Mouse (Mus musculus) ovary, postnatal 36 days (tissue): ENCODE measurements at regions not wholly inside any gene's neighbourhood (a gene's known extent, or its start where the extent isn't known, plus 50 kb on each side); places are given as distances from the start of the nearest gene placed in this dataset.

ENCODE experiments used
- DNase-seq: peaks from one replicate; pipeline ENCODE4 v3.0.0; 2022; ENCODE audit warnings: low spot score, mixed read lengths

- no peak for DNase-seq
Observed at GRCm38 (mm10) chr6:82860485-82860884, 79.1 kb downstream of the Sema4f start.

DNA sequence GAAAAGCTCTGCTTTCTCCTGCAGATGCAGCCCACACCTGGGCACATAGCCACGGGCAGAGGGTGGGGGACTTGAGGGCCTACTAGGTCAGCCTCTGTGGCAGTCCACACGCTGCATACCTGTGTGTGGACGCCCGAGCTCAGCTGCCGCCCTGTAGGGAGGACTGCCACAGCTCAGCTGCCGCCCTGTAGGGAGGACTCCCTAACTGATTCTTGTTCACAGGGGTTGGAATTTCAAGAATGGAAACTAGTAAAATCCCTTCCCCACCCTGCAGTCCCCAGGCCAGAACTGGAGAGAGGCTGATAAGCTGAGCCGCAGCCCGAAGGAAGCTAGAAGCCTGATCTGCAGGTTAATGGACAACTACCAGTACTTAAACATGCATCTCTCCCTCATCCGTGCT, 82.0 kb upstream of the Hk2 start:
- DNase-seq = no peak

GRCm38 (mm10) chr6:82855401-82855800, 81.1 kb upstream of the Hk2 start:
- no peak for DNase-seq

- no peak for DNase-seq
Observed at GRCm38 (mm10) chr6:82854780-82855179, 80.5 kb upstream of the Hk2 start.

GRCm38 (mm10) chr6:82854338-82854737, 80.1 kb upstream of the Hk2 start:
- DNase-seq = peak; percentile 52

GRCm38 (mm10) chr6:82853076-82853475, 78.8 kb upstream of the Hk2 start:
- DNase-seq = no peak

DNA sequence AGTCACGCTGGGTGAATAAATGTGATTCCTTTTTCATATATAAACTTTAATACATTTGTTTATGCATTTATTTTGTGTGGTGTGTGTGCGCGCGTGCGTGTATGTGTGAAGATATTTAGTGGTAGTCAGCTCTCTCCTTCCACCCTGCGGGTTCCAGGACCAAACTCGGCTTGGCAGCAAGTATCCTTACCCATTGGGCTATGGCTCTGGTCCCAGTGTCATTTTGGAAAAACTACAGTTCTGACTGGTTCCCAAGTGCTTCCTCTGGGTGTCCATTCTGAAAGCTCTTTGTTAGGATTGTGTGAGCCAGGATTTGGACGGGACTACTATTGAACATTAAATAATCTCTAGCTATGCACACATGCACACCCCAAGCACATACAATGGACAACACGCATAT, 76.3 kb upstream of the Hk2 start:
- no peak for DNase-seq

GRCm38 (mm10) chr6:82847598-82847997, 73.3 kb upstream of the Hk2 start:
- no peak for DNase-seq

DNA sequence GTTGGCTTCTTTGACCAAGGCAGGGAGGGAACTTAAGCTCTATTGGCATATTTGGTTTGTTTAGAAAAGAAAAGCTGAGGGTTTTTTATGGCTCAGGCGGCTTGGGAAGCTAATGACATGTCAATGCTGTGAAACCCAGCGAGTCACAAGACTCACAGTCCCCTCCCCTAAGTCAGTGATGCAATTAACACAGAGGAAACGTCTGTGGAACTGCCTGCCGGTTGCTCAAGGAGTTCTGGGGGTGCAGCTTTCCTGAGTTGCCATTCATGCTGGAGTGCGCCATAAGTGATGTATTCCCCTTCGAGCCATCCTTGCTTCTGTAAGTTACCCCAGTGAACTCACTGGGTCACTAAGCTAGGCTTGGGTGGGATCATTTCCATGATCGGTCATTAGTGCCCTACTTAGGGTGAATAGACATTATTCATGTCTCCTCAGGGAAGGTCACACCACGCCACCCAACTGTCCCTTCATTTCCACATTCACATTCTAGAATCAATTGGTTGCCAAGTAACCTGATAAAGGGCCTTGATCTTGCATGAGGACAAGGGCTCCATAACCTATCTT, 72.4 kb upstream of the Hk2 start:
- DNase-seq = no peak

GRCm38 (mm10) chr6:82844432-82844831, 70.2 kb upstream of the Hk2 start:
- no peak for DNase-seq

- no peak for DNase-seq
Observed at GRCm38 (mm10) chr6:82843881-82844280, 69.6 kb upstream of the Hk2 start.

GRCm38 (mm10) chr6:82837246-82837645, 63.0 kb upstream of the Hk2 start:
- no peak for DNase-seq

- no peak for DNase-seq
Observed at GRCm38 (mm10) chr6:82835222-82836064, 61.2 kb upstream of the Hk2 start.

DNA sequence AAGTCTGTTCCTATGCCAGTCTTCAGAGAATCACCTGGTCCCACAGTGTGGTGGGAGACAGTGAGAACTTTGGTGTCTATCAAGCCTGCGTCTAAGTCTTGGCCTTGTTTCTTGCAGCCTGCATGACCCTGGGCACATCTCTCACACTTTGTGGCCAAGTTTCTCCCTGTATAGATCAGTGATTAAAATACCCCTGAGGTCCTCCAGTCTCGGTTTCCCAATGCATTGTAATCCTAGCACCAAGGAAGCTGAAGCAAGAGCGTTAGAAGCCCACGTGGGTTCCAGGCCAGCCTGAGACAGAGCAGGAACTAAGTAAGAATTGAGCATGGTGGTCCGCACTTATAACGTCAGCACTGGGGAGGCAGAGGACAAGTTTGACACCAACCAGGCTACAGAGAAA, 59.6 kb upstream of the Hk2 start:
- DNase-seq = no peak

GRCm38 (mm10) chr6:82831211-82831610, 57.0 kb upstream of the Hk2 start:
- DNase-seq = no peak

DNA sequence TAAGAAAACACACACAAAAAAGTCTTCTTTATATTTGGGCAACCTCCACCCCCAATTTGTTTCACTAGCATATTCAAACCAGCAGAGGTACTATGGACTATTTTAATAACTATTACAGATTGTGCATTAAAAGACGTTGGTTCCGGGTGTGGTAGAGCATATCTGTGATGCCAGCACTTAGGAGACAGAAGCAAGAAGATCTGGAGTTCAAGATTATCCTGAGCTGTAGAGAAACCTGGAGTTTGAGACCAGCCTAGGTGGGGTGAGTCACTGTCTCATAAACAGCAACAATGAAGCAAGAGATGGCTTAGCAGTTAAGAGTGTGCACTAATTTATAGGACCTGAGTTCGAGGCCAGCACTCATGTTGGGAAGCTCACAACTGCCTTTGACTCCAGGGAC, 50.4 kb upstream of the Hk2 start:
- DNase-seq = no peak

GRCm38 (mm10) chr6:82824240-82824639, 50.0 kb upstream of the Hk2 start:
- DNase-seq = no peak
